Mouse (Mus musculus): Measurements from ENCODE around the gene 1700037H04Rik.

The 1700037H04Rik gene

GRCm38 (mm10) chr2:131146193-131147042 lies 13.5 kb downstream of the 1700037H04Rik start:
- DNase-seq (ENCODE audit: low spot score) = no peak

GRCm38 (mm10) chr2:131145536-131145935 lies 14.3 kb downstream of the 1700037H04Rik start:
- no peak for DNase-seq (ENCODE audit: low spot score)

- no peak for DNase-seq (ENCODE audit: low spot score)
Measured at GRCm38 (mm10) chr2:131145121-131145520, 14.8 kb downstream of the 1700037H04Rik start.

GRCm38 (mm10) chr2:131143007-131143780 lies 16.7 kb downstream of the 1700037H04Rik start:
- DNase-seq (ENCODE audit: low spot score) = no peak

GRCm38 (mm10) chr2:131142592-131142991 lies 17.3 kb downstream of the 1700037H04Rik start:
- peak; percentile 32 for DNase-seq (ENCODE audit: low spot score)

GRCm38 (mm10) chr2:131141336-131141986 lies 18.4 kb downstream of the 1700037H04Rik start:
- no peak for DNase-seq (ENCODE audit: low spot score)

- DNase-seq (ENCODE audit: low spot score) = no peak
Measured at GRCm38 (mm10) chr2:131140533-131140905, 19.4 kb downstream of the 1700037H04Rik start.

DNA sequence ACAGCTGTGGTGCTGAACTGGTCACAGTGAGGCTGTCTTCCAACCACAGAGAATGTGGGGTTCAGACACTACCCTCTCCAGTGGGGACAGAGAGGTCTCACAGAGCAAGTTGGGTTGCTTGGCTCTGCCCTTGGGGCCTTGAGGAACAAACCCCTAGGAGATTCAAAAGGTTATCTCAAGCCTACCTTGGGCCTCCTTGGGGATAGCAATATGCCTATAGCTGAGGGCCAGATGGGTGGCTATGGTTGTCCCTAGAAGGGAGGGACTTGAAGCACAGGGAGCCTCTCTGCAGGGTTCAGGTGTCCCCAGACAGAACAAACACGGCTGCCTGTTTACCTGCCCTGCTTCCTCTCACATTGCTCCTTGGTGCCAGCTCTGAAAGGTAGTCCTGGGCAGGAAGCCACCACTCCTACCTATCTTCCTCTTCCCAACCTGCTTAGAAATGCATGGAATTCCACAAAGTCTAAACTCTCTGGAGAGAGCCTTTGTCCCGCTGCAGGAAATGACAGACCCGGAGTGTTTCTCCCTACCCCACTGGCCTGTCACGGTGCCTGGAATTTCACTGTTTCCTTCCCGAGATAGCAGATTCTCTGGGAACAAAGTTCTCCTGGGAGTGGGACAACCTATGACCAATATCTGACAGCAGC lies 19.9 kb downstream of the 1700037H04Rik start:
- no peak for DNase-seq (ENCODE audit: low spot score)

- no peak for DNase-seq (ENCODE audit: low spot score)
Measured at GRCm38 (mm10) chr2:131139287-131139686, 20.6 kb downstream of the 1700037H04Rik start.

- no peak for DNase-seq (ENCODE audit: low spot score)
Measured at GRCm38 (mm10) chr2:131138760-131139159, 21.1 kb downstream of the 1700037H04Rik start.

DNA sequence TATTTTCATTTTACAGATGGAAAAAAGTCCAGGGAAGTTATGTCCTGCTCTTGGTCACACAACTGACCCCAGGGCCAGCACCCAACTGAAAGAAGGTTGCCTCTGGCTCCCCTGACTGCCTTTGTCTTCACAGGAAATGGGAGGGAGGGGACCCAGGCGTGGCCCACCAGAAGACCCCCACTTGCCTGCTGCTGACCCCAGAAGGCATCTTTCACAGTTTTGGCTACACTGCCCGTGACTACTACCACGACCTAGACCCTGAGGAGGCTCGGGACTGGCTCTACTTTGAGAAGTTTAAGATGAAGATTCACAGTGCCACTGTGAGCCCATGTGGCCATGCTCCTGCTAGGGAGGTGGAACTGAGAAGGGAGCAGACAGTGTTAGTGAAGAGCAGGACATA lies 21.6 kb downstream of the 1700037H04Rik start:
- DNase-seq (ENCODE audit: low spot score) = no peak

DNA sequence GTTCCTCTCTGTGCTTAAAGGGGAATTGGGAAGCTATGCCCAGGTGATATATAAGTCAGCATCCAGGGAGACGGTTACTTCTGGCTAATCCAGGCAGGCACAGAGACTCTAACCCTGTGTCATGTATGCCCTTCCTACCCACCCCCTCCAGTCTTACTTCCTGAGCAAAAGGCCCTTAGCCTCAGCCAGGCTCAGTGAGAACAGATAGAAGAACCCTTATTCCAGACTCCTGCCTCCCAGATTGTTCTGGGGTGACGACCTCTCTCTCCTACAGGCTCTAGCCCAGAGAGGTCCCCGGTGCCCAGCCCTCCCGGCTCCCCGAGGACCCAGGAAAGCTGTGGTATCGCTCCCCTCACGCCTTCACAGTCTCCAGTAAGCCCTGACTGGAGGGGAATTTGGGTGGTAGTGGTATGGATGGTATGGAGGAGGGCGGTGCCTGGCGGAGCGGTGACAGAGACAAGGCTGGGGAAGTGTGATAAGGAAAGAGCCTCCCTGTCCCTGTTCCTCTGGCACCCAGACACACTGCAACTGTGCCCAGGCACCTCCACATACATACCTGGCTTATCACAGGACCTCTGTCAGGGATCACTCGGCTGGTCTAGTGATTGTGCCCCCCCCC lies 24.3 kb downstream of the 1700037H04Rik start:
- no peak for DNase-seq (ENCODE audit: low spot score)

DNA sequence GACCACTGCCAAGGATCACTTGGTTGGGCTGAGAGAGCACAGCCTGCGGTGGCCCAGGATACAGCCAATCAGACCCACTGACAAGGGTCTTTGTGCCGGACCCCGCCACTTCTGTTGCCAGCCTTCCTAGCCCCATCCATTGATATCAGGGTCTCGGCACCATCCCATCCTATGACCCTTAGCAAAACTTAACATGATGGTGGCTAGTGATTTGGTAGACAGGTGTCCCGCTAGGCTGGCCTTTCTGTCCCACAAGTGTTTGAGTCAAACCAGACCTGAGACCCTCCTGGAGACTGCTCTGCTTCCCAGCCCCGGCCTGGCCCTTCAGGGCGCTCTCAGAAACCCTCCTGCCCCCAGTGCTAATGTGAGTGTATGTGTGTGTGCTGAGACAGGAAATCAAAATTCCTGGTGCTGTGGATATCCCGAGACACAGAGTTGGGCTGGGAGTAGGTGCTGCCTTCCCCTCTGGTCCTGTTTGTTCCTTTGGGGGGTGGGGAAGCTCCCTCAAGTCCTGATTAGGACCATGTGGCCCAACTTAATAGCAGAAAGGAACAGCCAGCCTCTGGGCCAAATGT lies 25.0 kb downstream of the 1700037H04Rik start:
- DNase-seq (ENCODE audit: low spot score) = no peak

DNA sequence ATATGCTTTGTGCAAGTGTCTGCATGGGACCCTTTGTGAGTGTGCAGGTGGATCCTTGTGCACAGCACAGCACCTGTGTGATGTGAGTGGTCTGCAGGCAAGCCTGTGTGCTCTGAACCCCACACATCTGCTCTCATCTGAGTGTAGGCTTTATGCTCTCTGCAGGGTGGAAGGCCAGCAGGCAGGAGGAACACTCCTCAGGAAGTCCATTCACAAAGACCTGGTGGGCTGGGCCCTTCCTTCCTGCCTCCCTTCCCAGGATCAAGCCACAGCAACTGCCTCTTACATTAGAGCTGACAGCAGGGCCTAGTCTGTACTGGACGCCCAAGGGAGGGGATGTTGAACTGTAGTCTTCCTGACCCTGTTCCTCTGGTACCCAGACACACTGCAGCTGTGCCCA lies 25.5 kb downstream of the 1700037H04Rik start:
- DNase-seq (ENCODE audit: low spot score) = no peak

DNA sequence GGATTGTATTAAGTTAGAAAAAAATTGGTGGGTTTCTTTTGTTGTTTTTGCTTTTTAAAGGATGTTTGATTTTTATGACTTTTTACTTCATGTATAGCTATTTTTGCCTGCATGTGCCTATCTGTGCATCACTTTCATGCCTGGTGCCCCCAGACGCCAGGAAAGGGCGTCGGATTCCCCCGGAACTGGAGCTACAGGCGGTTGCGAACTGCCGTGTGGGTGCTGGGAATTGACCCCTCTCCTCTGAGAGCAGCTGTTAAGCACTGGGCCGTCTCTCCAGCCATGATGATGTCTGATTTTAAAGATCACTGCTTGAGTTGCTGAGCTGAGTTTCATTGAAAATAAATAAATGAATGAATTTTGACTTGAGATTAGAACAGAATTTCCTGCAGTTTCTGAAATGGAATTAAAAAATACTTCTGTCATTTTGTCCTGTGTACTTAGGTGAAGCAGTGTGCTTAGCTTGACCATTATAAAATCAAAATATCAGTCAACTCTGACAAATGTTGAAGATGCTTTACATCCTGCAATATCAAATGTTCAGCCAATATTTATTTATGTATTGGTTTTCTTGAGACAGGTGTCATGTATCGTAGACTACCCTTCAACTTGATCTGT lies 26.8 kb downstream of the 1700037H04Rik start, which contains the start of gene Gm11037:
Gm11037 (plus strand) TSS at position 568 of the 618 bp plus-strand sequence.
- DNase-seq (ENCODE audit: low spot score) = no peak

- DNase-seq (ENCODE audit: low spot score) = no peak
Measured at GRCm38 (mm10) chr2:131132111-131132888, 27.6 kb downstream of the 1700037H04Rik start.

DNA sequence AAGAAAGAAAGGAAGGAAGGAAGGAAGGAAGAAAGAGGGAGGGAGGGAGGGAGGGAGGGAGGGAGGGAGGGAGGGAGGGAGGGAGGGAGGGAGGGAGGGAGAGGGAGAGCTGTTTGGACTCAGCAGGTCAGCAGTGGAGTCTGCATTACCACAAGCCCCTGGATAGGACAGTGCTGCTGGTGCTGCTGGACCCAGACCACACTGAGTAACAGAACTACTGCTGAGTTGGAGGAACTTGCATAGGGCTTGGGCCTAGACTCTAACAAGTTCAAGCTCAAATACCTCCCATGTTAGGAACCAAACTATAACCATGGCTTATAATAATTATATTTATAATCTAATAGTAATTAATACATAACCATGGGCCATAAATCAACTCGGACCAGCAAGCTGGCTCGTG lies 29.0 kb downstream of the 1700037H04Rik start:
- no peak for DNase-seq (ENCODE audit: low spot score)

DNA sequence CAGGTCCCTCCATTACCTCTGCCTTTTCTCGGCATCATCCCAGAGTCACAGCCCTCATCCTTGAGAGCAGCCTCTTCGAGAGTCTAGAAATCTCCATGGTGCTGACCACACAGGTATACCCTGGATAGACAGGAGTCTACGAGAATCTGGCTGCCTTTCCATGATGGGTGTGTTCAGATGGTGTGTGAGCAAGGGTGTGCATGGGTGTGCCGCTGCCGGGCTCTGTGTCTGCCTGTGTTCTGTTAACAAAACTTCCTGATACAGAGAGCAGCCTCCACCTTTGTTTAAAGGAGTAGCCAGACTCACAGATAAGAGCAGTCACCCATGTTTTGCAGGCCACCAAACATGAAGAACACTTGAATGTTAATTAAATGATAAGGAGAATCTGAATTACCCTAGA lies 30.0 kb downstream of the 1700037H04Rik start:
- DNase-seq (ENCODE audit: low spot score) = no peak

DNA sequence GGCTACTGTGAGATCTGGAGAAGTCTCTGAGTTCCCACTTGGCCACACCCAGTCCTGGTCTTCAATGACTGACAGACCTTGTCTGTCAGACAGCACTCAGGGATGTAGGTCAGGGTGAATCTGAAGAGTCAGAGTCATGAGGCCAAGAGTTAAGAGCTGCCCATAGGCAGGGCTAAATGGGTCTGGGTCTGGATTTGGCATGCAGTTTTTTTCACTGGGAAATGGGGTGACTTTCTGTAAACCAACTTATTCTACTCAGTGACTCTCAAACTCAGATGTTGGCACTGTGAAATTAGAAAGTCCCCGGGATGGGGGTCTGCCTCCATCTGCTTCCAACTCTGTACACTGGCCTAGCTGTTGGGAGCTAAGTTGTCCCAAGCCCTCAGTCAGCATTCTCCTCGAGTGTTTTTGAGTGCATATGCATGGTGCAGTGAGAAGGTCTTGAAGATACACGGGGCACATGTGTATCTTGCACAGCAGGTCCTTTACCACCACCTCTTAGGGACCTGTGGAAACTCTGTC lies 31.2 kb downstream of the 1700037H04Rik start:
- no peak for DNase-seq (ENCODE audit: low spot score)

- no peak for DNase-seq (ENCODE audit: low spot score)
Measured at GRCm38 (mm10) chr2:131128211-131128610, 31.7 kb downstream of the 1700037H04Rik start.

Data from layer of hippocampus, adult 9-10 months (tissue).